Mouse (Mus musculus) heart, embryonic 14.5 days (tissue): ENCODE results near the gene Pax5. TPM values are rescaled to one million over a fixed set of nuclear protein-coding genes. Genes with fewer than 3 reads are reported as not detected.

Source experiments
- ATAC-seq: fragments of 200-750 bp; cut with Nextera tagmentation; 2 replicates; pipeline ENCODE4 v1.8.0; 2017; ENCODE audit warnings: low read depth, moderate TSS enrichment; ENCODE audit not compliant: insufficient number of reproducible peaks, insufficient read depth, low FRiP score
- H3K27ac ChIP-seq, 2 experiments: fragments of 200-500 bp in 1 of 2; fragments of 300-500 bp in 1 of 2; sonication (generic) in 1 of 2; replicated peaks in 1 of 2; 2 replicates each; pipeline ENCODE4 v1.5.1; 2012 to 2014; ENCODE audit warnings: low read depth in 2 of 2, low read length in 2 of 2, control low read depth in 1 of 2, mild to moderate bottlenecking in 1 of 2, mixed read lengths in 1 of 2; ENCODE audit not compliant: control insufficient read depth in 1 of 2, insufficient read depth in 1 of 2
- H3K27me3 ChIP-seq: fragments of 300-500 bp; sonication (generic); 2 replicates; pipeline ENCODE4 v1.6.1; 2014; ENCODE audit warnings: mild to moderate bottlenecking, low read length, control low read depth; ENCODE audit not compliant: control insufficient read depth, insufficient read depth
- H3K36me3 ChIP-seq: fragments of 300-500 bp; sonication (generic); 2 replicates; pipeline ENCODE4 v1.6.1; 2014; ENCODE audit warnings: mild to moderate bottlenecking, control low read depth, low read length, mixed read lengths; ENCODE audit not compliant: control insufficient read depth, insufficient read depth
- H3K4me1 ChIP-seq, 2 experiments: fragments of 200-500 bp in 1 of 2; fragments of 300-500 bp in 1 of 2; sonication (generic) in 1 of 2; 2 replicates each; pipeline ENCODE4 v1.6.1; 2012 to 2014; ENCODE audit warnings: low read length in 2 of 2, control low read depth in 1 of 2, mixed read lengths in 1 of 2; ENCODE audit not compliant: control insufficient read depth in 2 of 2, insufficient read depth in 2 of 2
- H3K4me2 ChIP-seq: fragments of 300-500 bp; sonication (generic); 2 replicates; pipeline ENCODE4 v1.6.1; 2014; ENCODE audit warnings: mild to moderate bottlenecking, low read length
- H3K4me3 ChIP-seq, 2 experiments: fragments of 200-500 bp in 1 of 2; fragments of 300-500 bp in 1 of 2; sonication (generic) in 1 of 2; 2 replicates each; pipeline ENCODE4 v1.5.1; 2012 to 2014; ENCODE audit warnings: low read length in 2 of 2, mild to moderate bottlenecking in 2 of 2, control low read depth in 1 of 2, low read depth in 1 of 2, moderate library complexity in 1 of 2; ENCODE audit not compliant: control insufficient read depth in 1 of 2, insufficient read depth in 1 of 2
- H3K9ac ChIP-seq: fragments of 300-500 bp; sonication (generic); 2 replicates; pipeline ENCODE4 v1.6.1; 2014; ENCODE audit warnings: mild to moderate bottlenecking, low read length
- H3K9me3 ChIP-seq: fragments of 300-500 bp; sonication (generic); 2 replicates; pipeline ENCODE4 v1.6.1; 2016; ENCODE audit warnings: low read length, control low read depth; ENCODE audit not compliant: control insufficient read depth
- WGBS: fragments of 180-500 bp; shearing (Covaris S2); extraction: QIAGEN DNeasy Blood & Tissue Kit; methylation state at CpG from one replicate; pipeline ENCODE4 v1.1.7; 2014; 5-methylcytosine and 5-hydroxymethylcytosine counted together
- polyA plus RNA-seq: library from polyadenylated mRNA; unstranded; fragments of >200 nt; fragmentation: Nextera tagmentation; extraction: Ambion mirVana; gene quantifications from 2 replicates; pipeline ENCODE4 v1.2.1, GENCODE M21; 2014

Gene Pax5
- polyA plus RNA-seq, 1 experiment from 2014 or later, result not detected

DNA sequence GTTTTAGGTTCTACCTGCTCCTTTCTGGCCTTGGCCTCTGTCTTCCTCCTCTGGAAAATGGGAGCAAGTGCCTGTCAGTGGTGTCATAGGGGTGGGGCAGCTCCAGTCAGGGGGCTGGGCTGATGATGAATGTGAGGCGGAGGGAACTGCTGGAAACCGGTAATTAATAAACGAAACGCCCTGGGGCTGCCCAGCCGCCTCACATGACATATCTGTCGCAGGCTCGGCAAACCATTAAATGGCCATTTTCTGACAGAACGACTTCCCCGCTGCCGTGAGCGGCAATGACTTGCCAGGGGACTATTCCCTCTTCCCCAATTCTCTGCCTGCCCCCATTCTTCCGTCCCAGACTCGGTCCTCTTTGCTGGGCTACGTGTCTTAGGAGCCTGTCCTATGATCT lies 202.4 kb downstream of the Pax5 start:
- Histone ChIP-seq H3K9ac (no peak overlapping the region), H3K27me3 (peaks cover 19% of the 10 kb centered on the region), H3K9me3 (no peaks in the 10 kb centered on the region), H3K27ac (no peak overlapping the region), H3K36me3 (no peaks in the 10 kb centered on the region), H3K4me3 (no peak overlapping the region), H3K4me2 (no peak overlapping the region), H3K4me1 (no peaks in the 10 kb centered on the region)
- no peak for ATAC-seq
- 64% methylated on average over 14 of the region's 14 CpGs for WGBS

DNA sequence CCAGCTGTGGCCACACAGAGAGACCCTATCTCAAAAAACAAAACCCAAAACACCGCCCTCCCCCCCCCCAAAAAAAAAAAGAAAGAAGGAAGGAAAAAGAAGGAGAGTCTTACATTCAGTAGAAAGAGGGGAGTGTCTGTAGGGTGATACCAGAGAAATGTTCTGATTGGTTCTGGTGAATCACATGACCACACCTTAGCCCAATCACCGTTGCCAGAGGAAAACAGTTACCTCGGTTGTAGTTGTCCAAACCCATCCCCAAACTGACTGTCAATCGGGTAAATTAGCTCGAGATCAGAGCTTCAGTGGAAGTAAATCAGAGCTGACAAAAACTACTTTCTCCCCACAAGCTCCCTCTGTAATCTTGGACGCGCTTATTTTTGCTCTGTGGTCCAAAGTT lies 205.3 kb downstream of the Pax5 start:
- 70% methylated on average over 7 of the region's 7 CpGs for WGBS

GRCm38 (mm10) chr4:44502196-44502867 lies 208.0 kb downstream of the Pax5 start:
- no peak for ATAC-seq

More for the DNA sequence above, 205.3 kb downstream of the Pax5 start:
- no peaks in the 10 kb centered on the region for H3K36me3 ChIP-seq
- H3K4me2 ChIP-seq, result no peak overlapping the region
- H3K27me3 ChIP-seq, result peaks cover 19% of the 10 kb centered on the region
- no peak overlapping the region for H3K9ac ChIP-seq
- no peaks in the 10 kb centered on the region for H3K9me3 ChIP-seq
- ATAC-seq, result no peak
- H3K4me1 ChIP-seq, result no peaks in the 10 kb centered on the region
- H3K4me3 ChIP-seq, result no peak overlapping the region
- H3K27ac ChIP-seq, result no peak overlapping the region

DNA sequence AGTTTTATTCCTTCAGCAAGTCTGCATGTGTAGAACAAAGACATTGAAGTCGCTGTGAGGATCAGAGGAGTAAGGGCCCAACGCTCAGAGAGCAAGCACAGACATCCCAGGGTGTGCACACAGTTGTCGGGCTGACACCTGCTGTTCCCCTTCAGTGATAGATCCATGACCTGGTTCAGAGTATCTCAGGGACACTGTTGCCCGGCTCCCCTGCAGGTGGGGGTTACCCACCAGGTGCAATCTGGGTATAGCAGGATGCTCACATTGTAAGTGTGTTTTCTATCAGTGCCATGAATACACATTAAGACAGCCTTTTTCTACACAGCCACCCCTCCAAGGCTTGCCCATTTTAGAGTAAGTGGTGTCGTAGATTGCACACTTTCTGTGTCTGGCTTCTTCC lies 212.1 kb downstream of the Pax5 start:
- H3K9ac ChIP-seq, result no peak overlapping the region
- no peaks in the 10 kb centered on the region for H3K9me3 ChIP-seq
- H3K27ac ChIP-seq, result no peak overlapping the region
- no peaks in the 10 kb centered on the region for H3K27me3 ChIP-seq
- H3K4me2 ChIP-seq, result no peak overlapping the region
- H3K36me3 ChIP-seq, result no peaks in the 10 kb centered on the region
- 67% methylated on average over 5 of the region's 5 CpGs for WGBS
- no peak overlapping the region for H3K4me3 ChIP-seq
- H3K4me1 ChIP-seq, result no peaks in the 10 kb centered on the region
- ATAC-seq, result no peak

More at GRCm38 (mm10) chr4:44502196-44502867, 208.0 kb downstream of the Pax5 start:
- Histone ChIP-seq H3K27ac (no peak overlapping the region), H3K9me3 (no peaks in the 10 kb centered on the region), H3K4me2 (no peak overlapping the region), H3K27me3 (no peaks in the 10 kb centered on the region), H3K9ac (no peak overlapping the region), H3K4me3 (no peak overlapping the region), H3K36me3 (no peaks in the 10 kb centered on the region), H3K4me1 (no peaks in the 10 kb centered on the region)
- WGBS, result 63% methylated on average over 9 of the region's 9 CpGs

- 70% methylated on average over 2 of the region's 2 CpGs for WGBS
- Histone ChIP-seq H3K9ac (no peak overlapping the region), H3K27me3 (no peaks in the 10 kb centered on the region), H3K4me2 (no peak overlapping the region), H3K36me3 (no peaks in the 10 kb centered on the region), H3K9me3 (no peaks in the 10 kb centered on the region), H3K27ac (no peak overlapping the region), H3K4me3 (no peak overlapping the region), H3K4me1 (no peaks in the 10 kb centered on the region)
- no peak for ATAC-seq
Measured at GRCm38 (mm10) chr4:44495836-44496235, 214.5 kb downstream of the Pax5 start.

GRCm38 (mm10) chr4:44493756-44494155 lies 216.5 kb downstream of the Pax5 start:
- WGBS, result 65% methylated on average over 6 of the region's 6 CpGs
- Histone ChIP-seq H3K9ac (no peak overlapping the region), H3K27me3 (no peaks in the 10 kb centered on the region), H3K36me3 (no peaks in the 10 kb centered on the region), H3K4me2 (no peak overlapping the region), H3K27ac (no peak overlapping the region), H3K4me3 (no peak overlapping the region), H3K9me3 (no peaks in the 10 kb centered on the region), H3K4me1 (no peaks in the 10 kb centered on the region)
- ATAC-seq, result no peak

- H3K9me3 ChIP-seq, result no peaks in the 10 kb centered on the region
- 70% methylated on average over 6 of the region's 6 CpGs for WGBS
- no peak for ATAC-seq
- H3K9ac ChIP-seq, result no peak overlapping the region
- no peak overlapping the region for H3K27ac ChIP-seq
- no peaks in the 10 kb centered on the region for H3K27me3 ChIP-seq
- H3K4me1 ChIP-seq, result no peaks in the 10 kb centered on the region
- H3K36me3 ChIP-seq, result no peaks in the 10 kb centered on the region
- no peak overlapping the region for H3K4me3 ChIP-seq
- no peak overlapping the region for H3K4me2 ChIP-seq
Measured at GRCm38 (mm10) chr4:44490872-44491271, 219.4 kb downstream of the Pax5 start.

- Histone ChIP-seq H3K4me2 (no peak overlapping the region), H3K27ac (no peak overlapping the region), H3K4me3 (no peak overlapping the region), H3K9me3 (no peaks in the 10 kb centered on the region), H3K36me3 (no peaks in the 10 kb centered on the region), H3K9ac (no peak overlapping the region), H3K4me1 (no peaks in the 10 kb centered on the region), H3K27me3 (no peaks in the 10 kb centered on the region; the same call in 1 of the 2 replicates)
- ATAC-seq, result no peak
- 41% methylated on average over 8 of the region's 8 CpGs for WGBS
Measured at GRCm38 (mm10) chr4:44488702-44489101, 221.6 kb downstream of the Pax5 start.
